Mouse (Mus musculus) spleen, adult 2 months (tissue): ENCODE measurements around the gene Megf11.

ENCODE experiments used
- CTCF ChIP-seq: fragments of 200-500 bp; IDR thresholded peaks from 2 replicates; pipeline ENCODE4 v1.5.1; 2011; ENCODE audit warnings: mild to moderate bottlenecking, inconsistent platforms; ENCODE audit not compliant: insufficient read depth, insufficient read length, insufficient replicate concordance; ENCODE audit errors: extremely low read depth
- POLR2A ChIP-seq: fragments of 200-500 bp; IDR thresholded peaks from 2 replicates; pipeline ENCODE4 v1.6.1; 2011; ENCODE audit warnings: low read depth, low read length, inconsistent platforms

GRCm38 (mm10) chr9:64407390-64407970 lies 22.1 kb downstream of the Megf11 start:
- TF ChIP-seq CTCF, result no peak
- no peak for TF ChIP-seq POLR2A
